Mouse (Mus musculus): ENCODE measurements around the gene Nt5dc1. TPM values are rescaled to one million over a fixed set of nuclear protein-coding genes. Genes with fewer than 3 reads are reported as not detected.

The Nt5dc1 gene
- polyA plus RNA-seq, 1 experiment, result 4.0 TPM

- H3K36me3 ChIP-seq (ENCODE audit: control insufficient read depth, insufficient read depth), result peaks cover 13% of the 10 kb centered on the region
- H3K4me3 ChIP-seq, result no peak overlapping the region
- H3K4me2 ChIP-seq (ENCODE audit: low read depth), result no peak overlapping the region
- no peaks in the 10 kb centered on the region for H3K27me3 ChIP-seq (ENCODE audit: control insufficient read depth, insufficient read depth, insufficient read length)
- TF ChIP-seq SRF (IDR thresholded peaks at IDR 0.05; ENCODE audit: control insufficient read depth, insufficient read length, low read depth), result no peak
- TF ChIP-seq MYOG (IDR thresholded peaks at IDR 0.05; ENCODE audit: control insufficient read depth in 1 of 3, insufficient read depth in 1 of 3, insufficient read length in 2 of 3, low read depth in 2 of 3), result no peak
- TF ChIP-seq CEBPB (IDR thresholded peaks at IDR 0.05; ENCODE audit: insufficient read depth, poor library complexity, severe bottlenecking), result no peak
- TF ChIP-seq MAX (IDR thresholded peaks at IDR 0.05; ENCODE audit: low read depth), result no peak
- no peak for TF ChIP-seq USF1 (IDR thresholded peaks at IDR 0.05; ENCODE audit: low read depth)
- no peak for TF ChIP-seq POLR2AphosphoS2 (IDR thresholded peaks at IDR 0.05; ENCODE audit: insufficient read length, low read depth)
- TF ChIP-seq E2F4 (IDR thresholded peaks at IDR 0.05; ENCODE audit: insufficient read depth), result no peak
- no peak for TF ChIP-seq TCF3 (IDR thresholded peaks at IDR 0.05; ENCODE audit: insufficient read length, low read depth)
- TF ChIP-seq MYOD1 (IDR thresholded peaks at IDR 0.05; ENCODE audit: control insufficient read depth in 1 of 3, insufficient read length in 2 of 3, low read depth in 2 of 3), result no peak
- no peak for TF ChIP-seq POLR2A (IDR thresholded peaks at IDR 0.05; ENCODE audit: insufficient read length, low read depth)
- TF ChIP-seq TCF12 (IDR thresholded peaks at IDR 0.05; ENCODE audit: insufficient read depth, poor library complexity, severe bottlenecking), result no peak
- TF ChIP-seq REST (IDR thresholded peaks at IDR 0.05; ENCODE audit: insufficient read depth, insufficient read length), result no peak
- H3K79me2 ChIP-seq (ENCODE audit: control insufficient read depth, insufficient read depth), result no peaks in the 10 kb centered on the region
- H3ac ChIP-seq (ENCODE audit: control insufficient read depth, insufficient read length), result no peak overlapping the region
These were observed 108.3 kb downstream of the Nt5dc1 start for GRCm38 (mm10) chr10:34309915-34310685.

- Histone ChIP-seq H3K27me3 (ENCODE audit: control insufficient read depth, insufficient read depth, insufficient read length) (no peaks in the 10 kb centered on the region), H3K36me3 (ENCODE audit: control insufficient read depth, insufficient read depth) (peaks cover 6% of the 10 kb centered on the region), H3ac (ENCODE audit: control insufficient read depth, insufficient read length) (no peak overlapping the region), H3K4me3 (no peak overlapping the region), H3K79me2 (ENCODE audit: control insufficient read depth, insufficient read depth) (no peaks in the 10 kb centered on the region), H3K4me2 (ENCODE audit: low read depth) (no peak overlapping the region)
- TF ChIP-seq POLR2AphosphoS2 (IDR thresholded peaks at IDR 0.05; ENCODE audit: insufficient read length, low read depth) (no peak), MYOG (IDR thresholded peaks at IDR 0.05; ENCODE audit: control insufficient read depth in 1 of 3, insufficient read depth in 1 of 3, insufficient read length in 2 of 3, low read depth in 2 of 3) (no peak), REST (IDR thresholded peaks at IDR 0.05; ENCODE audit: insufficient read depth, insufficient read length) (no peak), SRF (IDR thresholded peaks at IDR 0.05; ENCODE audit: control insufficient read depth, insufficient read length, low read depth) (no peak), MAX (IDR thresholded peaks at IDR 0.05; ENCODE audit: low read depth) (no peak), E2F4 (IDR thresholded peaks at IDR 0.05; ENCODE audit: insufficient read depth) (no peak), TCF3 (IDR thresholded peaks at IDR 0.05; ENCODE audit: insufficient read length, low read depth) (no peak), CEBPB (IDR thresholded peaks at IDR 0.05; ENCODE audit: insufficient read depth, poor library complexity, severe bottlenecking) (no peak), TCF12 (IDR thresholded peaks at IDR 0.05; ENCODE audit: insufficient read depth, poor library complexity, severe bottlenecking) (no peak), POLR2A (IDR thresholded peaks at IDR 0.05; ENCODE audit: insufficient read length, low read depth) (no peak), USF1 (IDR thresholded peaks at IDR 0.05; ENCODE audit: low read depth) (no peak), MYOD1 (IDR thresholded peaks at IDR 0.05; ENCODE audit: control insufficient read depth in 1 of 3, insufficient read length in 2 of 3, low read depth in 2 of 3) (no peak)
These were observed 111.3 kb downstream of the Nt5dc1 start for GRCm38 (mm10) chr10:34307070-34307469.

- Histone ChIP-seq H3K4me3 (no peak overlapping the region), H3K79me2 (ENCODE audit: control insufficient read depth, insufficient read depth) (no peaks in the 10 kb centered on the region)
These were observed 118.0 kb downstream of the Nt5dc1 start for GRCm38 (mm10) chr10:34300368-34300767.

GRCm38 (mm10) chr10:34297980-34298753 is 120.2 kb downstream of the Nt5dc1 start:
- Histone ChIP-seq H3K4me3 (peak overlapping the region; percentile 79), H3K4me2 (ENCODE audit: low read depth) (peak overlapping the region; percentile 94), H3ac (ENCODE audit: control insufficient read depth, insufficient read length) (peak overlapping the region; percentile 18), H3K27me3 (ENCODE audit: control insufficient read depth, insufficient read depth, insufficient read length) (no peaks in the 10 kb centered on the region), H3K79me2 (ENCODE audit: control insufficient read depth, insufficient read depth) (no peaks in the 10 kb centered on the region), H3K36me3 (ENCODE audit: control insufficient read depth, insufficient read depth) (no peaks in the 10 kb centered on the region)
- TF ChIP-seq MYOG (IDR thresholded peaks at IDR 0.05; ENCODE audit: control insufficient read depth in 1 of 3, insufficient read depth in 1 of 3, insufficient read length in 2 of 3, low read depth in 2 of 3), result no peak
- no peak for TF ChIP-seq MAX (IDR thresholded peaks at IDR 0.05; ENCODE audit: low read depth)
- no peak for TF ChIP-seq POLR2A (IDR thresholded peaks at IDR 0.05; ENCODE audit: insufficient read length, low read depth)
- no peak for TF ChIP-seq TCF3 (IDR thresholded peaks at IDR 0.05; ENCODE audit: insufficient read length, low read depth)
- TF ChIP-seq POLR2AphosphoS2 (IDR thresholded peaks at IDR 0.05; ENCODE audit: insufficient read length, low read depth), result no peak
- no peak for TF ChIP-seq REST (IDR thresholded peaks at IDR 0.05; ENCODE audit: insufficient read depth, insufficient read length)
- no peak for TF ChIP-seq SRF (IDR thresholded peaks at IDR 0.05; ENCODE audit: control insufficient read depth, insufficient read length, low read depth)
- TF ChIP-seq CEBPB (IDR thresholded peaks at IDR 0.05; ENCODE audit: insufficient read depth, poor library complexity, severe bottlenecking), result no peak
- no peak for TF ChIP-seq MYOD1 (IDR thresholded peaks at IDR 0.05; ENCODE audit: control insufficient read depth in 1 of 3, insufficient read length in 2 of 3, low read depth in 2 of 3)
- TF ChIP-seq TCF12 (IDR thresholded peaks at IDR 0.05; ENCODE audit: insufficient read depth, poor library complexity, severe bottlenecking), result no peak
- no peak for TF ChIP-seq E2F4 (IDR thresholded peaks at IDR 0.05; ENCODE audit: insufficient read depth)
- no peak for TF ChIP-seq USF1 (IDR thresholded peaks at IDR 0.05; ENCODE audit: low read depth)

More at GRCm38 (mm10) chr10:34300368-34300767, 118.0 kb downstream of the Nt5dc1 start:
- Histone ChIP-seq H3K4me2 (ENCODE audit: low read depth) (peak overlapping the region; percentile 94), H3K27me3 (ENCODE audit: control insufficient read depth, insufficient read depth, insufficient read length) (no peaks in the 10 kb centered on the region), H3K36me3 (ENCODE audit: control insufficient read depth, insufficient read depth) (no peaks in the 10 kb centered on the region), H3ac (ENCODE audit: control insufficient read depth, insufficient read length) (no peak overlapping the region)
- no peak for TF ChIP-seq MYOD1 (IDR thresholded peaks at IDR 0.05; ENCODE audit: control insufficient read depth in 1 of 3, insufficient read length in 2 of 3, low read depth in 2 of 3)
- no peak for TF ChIP-seq SRF (IDR thresholded peaks at IDR 0.05; ENCODE audit: control insufficient read depth, insufficient read length, low read depth)
- no peak for TF ChIP-seq E2F4 (IDR thresholded peaks at IDR 0.05; ENCODE audit: insufficient read depth)
- TF ChIP-seq TCF3 (IDR thresholded peaks at IDR 0.05; ENCODE audit: insufficient read length, low read depth), result no peak
- TF ChIP-seq POLR2AphosphoS2 (IDR thresholded peaks at IDR 0.05; ENCODE audit: insufficient read length, low read depth), result no peak
- TF ChIP-seq TCF12 (IDR thresholded peaks at IDR 0.05; ENCODE audit: insufficient read depth, poor library complexity, severe bottlenecking), result no peak
- no peak for TF ChIP-seq MYOG (IDR thresholded peaks at IDR 0.05; ENCODE audit: control insufficient read depth in 1 of 3, insufficient read depth in 1 of 3, insufficient read length in 2 of 3, low read depth in 2 of 3)
- no peak for TF ChIP-seq MAX (IDR thresholded peaks at IDR 0.05; ENCODE audit: low read depth)
- no peak for TF ChIP-seq REST (IDR thresholded peaks at IDR 0.05; ENCODE audit: insufficient read depth, insufficient read length)
- TF ChIP-seq CEBPB (IDR thresholded peaks at IDR 0.05; ENCODE audit: insufficient read depth, poor library complexity, severe bottlenecking), result no peak
- TF ChIP-seq USF1 (IDR thresholded peaks at IDR 0.05; ENCODE audit: low read depth), result no peak
- TF ChIP-seq POLR2A (IDR thresholded peaks at IDR 0.05; ENCODE audit: insufficient read length, low read depth), result no peak
